Mouse (Mus musculus): Measurements from ENCODE around the gene Scarf1. TPM values are rescaled to one million over a fixed set of nuclear protein-coding genes. Genes with fewer than 3 reads are reported as not detected.

Gene Scarf1
- total and polyA plus RNA-seq, 3 experiments: 0.15 to 0.28 TPM; not detected in 1

DNA sequence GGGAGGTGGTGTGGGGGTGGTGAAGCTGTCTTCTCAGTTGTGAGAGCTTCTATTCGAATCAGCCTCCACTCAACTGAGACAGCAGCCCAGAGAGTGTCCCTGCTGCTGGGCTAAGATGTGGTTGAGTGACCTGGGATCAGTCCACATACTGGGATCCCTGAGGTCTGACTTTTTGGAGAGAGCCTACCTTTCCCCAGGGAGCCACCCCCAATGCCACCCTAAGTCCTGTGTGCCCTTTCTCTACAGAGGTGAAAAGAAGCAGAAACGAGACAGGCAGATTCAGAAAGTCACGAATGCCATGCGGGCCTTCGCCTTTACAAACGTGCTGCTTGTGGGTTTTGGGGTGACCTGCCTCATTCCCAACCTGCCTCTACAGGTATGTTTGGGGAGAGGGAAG lies 54.8 kb downstream of the Scarf1 start:
- Histone ChIP-seq H3K79me2 (ENCODE audit: control insufficient read depth, insufficient read depth, low read length, poor library complexity) (no peaks in the 10 kb centered on the region), H3K27ac (ENCODE audit: control insufficient read depth, low read depth, low read length) (no peak overlapping the region), H3K4me1 (ENCODE audit: control insufficient read depth in 1 of 2, insufficient read depth in 2 of 2, low read length in 2 of 2) (peaks cover 10 to 35% of the 10 kb centered on the region in 2 experiments), H3K4me3 (ENCODE audit: control insufficient read depth in 1 of 2, insufficient read depth in 1 of 2, low read depth in 2 of 2, low read length in 2 of 2) (no peak overlapping the region), H3K36me3 (ENCODE audit: control insufficient read depth in 1 of 2, insufficient read depth in 2 of 2, low read length in 2 of 2) (peaks cover 0 to 26% of the 10 kb centered on the region in 2 experiments; a peak in 2 of 4 replicates), H3K27me3 (ENCODE audit: control insufficient read depth in 1 of 2, insufficient read depth in 2 of 2, low read length in 2 of 2) (no peaks in the 10 kb centered on the region), H3K9me3 (replicated peaks; ENCODE audit: insufficient read depth, low read length) (no peaks in the 10 kb centered on the region), H3K9ac (ENCODE audit: control insufficient read depth, low read depth, low read length, poor library complexity, severe bottlenecking) (no peak overlapping the region)
- no peak for DNase-seq (ENCODE audit: low read depth, low spot score)
- TF ChIP-seq E2F4 (IDR thresholded peaks at IDR 0.05; ENCODE audit: borderline replicate concordance, low read depth, low read length) (no peak), MEF2A (IDR thresholded peaks at IDR 0.05; ENCODE audit: extremely low read depth, insufficient replicate concordance, low read depth, low read length, poor library complexity, severe bottlenecking) (no peak)

DNA sequence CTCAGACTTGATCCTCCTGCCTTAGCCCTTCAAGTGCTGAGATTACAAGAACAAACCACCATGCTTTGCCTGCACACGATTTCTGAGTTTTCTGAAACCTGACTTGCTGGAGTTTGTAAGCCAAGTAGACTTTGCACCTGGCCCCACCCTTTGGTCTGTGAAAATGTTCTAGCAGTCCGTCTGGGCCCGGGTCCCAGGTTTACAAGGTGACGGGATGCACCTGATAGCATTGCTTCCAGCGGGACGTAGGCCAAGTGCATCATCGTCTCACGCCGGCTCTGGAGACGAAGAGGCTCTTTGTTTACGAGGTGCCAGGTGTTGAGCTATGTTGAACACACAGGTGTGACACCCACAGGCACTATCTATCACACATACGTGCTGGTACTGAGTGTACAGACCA lies 55.6 kb downstream of the Scarf1 start:
- peaks cover 0 to 26% of the 10 kb centered on the region in 2 experiments; a peak in 2 of 4 replicates for H3K36me3 ChIP-seq (ENCODE audit: control insufficient read depth in 1 of 2, insufficient read depth in 2 of 2, low read length in 2 of 2)
- no peak overlapping the region for H3K9ac ChIP-seq (ENCODE audit: control insufficient read depth, low read depth, low read length, poor library complexity, severe bottlenecking)
- H3K9me3 ChIP-seq (replicated peaks; ENCODE audit: insufficient read depth, low read length): no peaks in the 10 kb centered on the region
- H3K4me3 ChIP-seq (ENCODE audit: control insufficient read depth in 1 of 2, insufficient read depth in 1 of 2, low read depth in 2 of 2, low read length in 2 of 2): no peak overlapping the region
- no peak for TF ChIP-seq ZC3H11A (IDR thresholded peaks at IDR 0.05; ENCODE audit: low read depth, low read length)
- no peaks in the 10 kb centered on the region for H3K27me3 ChIP-seq (ENCODE audit: control insufficient read depth in 1 of 2, insufficient read depth in 2 of 2, low read length in 2 of 2)
- H3K4me1 ChIP-seq (ENCODE audit: control insufficient read depth in 1 of 2, insufficient read depth in 2 of 2, low read length in 2 of 2): peaks cover 10 to 36% of the 10 kb centered on the region in 2 experiments
- no peak for DNase-seq (ENCODE audit: low read depth, low spot score)
- H3K27ac ChIP-seq (ENCODE audit: control insufficient read depth, low read depth, low read length): no peak overlapping the region
- no peaks in the 10 kb centered on the region for H3K79me2 ChIP-seq (ENCODE audit: control insufficient read depth, insufficient read depth, low read length, poor library complexity)

DNA sequence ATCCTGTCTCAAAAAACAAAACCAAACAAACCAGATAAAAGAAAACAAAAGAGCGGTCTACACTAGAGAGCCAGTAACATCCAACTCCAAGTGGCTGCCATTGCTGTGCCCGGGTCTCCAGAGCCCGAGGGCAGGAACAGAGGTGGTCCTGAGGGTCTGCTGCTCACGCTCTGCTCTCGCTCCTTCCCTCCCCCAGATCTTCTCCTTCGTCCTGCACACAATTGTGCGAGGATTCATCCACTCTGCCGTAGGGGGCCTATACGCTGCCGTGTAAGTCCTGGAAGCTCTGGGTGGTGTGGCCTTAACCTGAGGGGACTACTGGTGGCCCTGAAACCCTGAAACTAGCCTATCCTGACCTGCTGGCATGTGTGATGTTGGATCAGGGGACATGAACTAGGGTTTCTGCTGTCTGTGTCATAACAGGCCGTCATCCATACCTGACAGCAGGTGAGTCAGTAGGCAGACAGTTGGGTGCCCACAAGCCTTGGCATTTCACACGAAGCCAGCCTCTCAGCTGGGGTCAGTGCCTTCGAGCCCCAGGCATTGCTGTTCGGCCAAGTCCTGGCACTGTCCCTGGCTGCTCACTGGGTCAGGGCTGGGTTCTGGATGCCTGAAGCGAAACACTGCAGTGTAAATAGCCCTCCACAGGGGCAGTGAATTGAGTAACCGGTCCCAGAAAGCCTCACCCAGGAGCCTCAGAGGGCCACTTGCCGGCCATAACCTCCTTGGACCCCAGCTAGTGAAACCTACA lies 57.2 kb downstream of the Scarf1 start:
- Histone ChIP-seq H3K4me3 (ENCODE audit: control insufficient read depth in 1 of 2, insufficient read depth in 1 of 2, low read depth in 2 of 2, low read length in 2 of 2) (no peak overlapping the region), H3K27me3 (ENCODE audit: control insufficient read depth in 1 of 2, insufficient read depth in 2 of 2, low read length in 2 of 2) (no peaks in the 10 kb centered on the region), H3K9me3 (replicated peaks; ENCODE audit: insufficient read depth, low read length) (no peaks in the 10 kb centered on the region), H3K36me3 (ENCODE audit: control insufficient read depth in 1 of 2, insufficient read depth in 2 of 2, low read length in 2 of 2) (peaks cover 0 to 26% of the 10 kb centered on the region in 2 experiments; a peak in 2 of 4 replicates), H3K4me1 (ENCODE audit: control insufficient read depth in 1 of 2, insufficient read depth in 2 of 2, low read length in 2 of 2) (peaks cover 10 to 34% of the 10 kb centered on the region in 2 experiments), H3K79me2 (ENCODE audit: control insufficient read depth, insufficient read depth, low read length, poor library complexity) (no peaks in the 10 kb centered on the region), H3K9ac (ENCODE audit: control insufficient read depth, low read depth, low read length, poor library complexity, severe bottlenecking) (no peak overlapping the region), H3K27ac (ENCODE audit: control insufficient read depth, low read depth, low read length) (no peak overlapping the region)
- DNase-seq (ENCODE audit: low read depth, low spot score): no peak
- TF ChIP-seq MAZ (IDR thresholded peaks at IDR 0.05; ENCODE audit: low read depth, low read length) (no peak), MYB (IDR thresholded peaks at IDR 0.05; ENCODE audit: low read depth, low read length) (no peak), RCOR1 (IDR thresholded peaks at IDR 0.05; ENCODE audit: low read depth, low read length) (no peak), ZMIZ1 (IDR thresholded peaks at IDR 0.05; ENCODE audit: low read depth, low read length) (no peak), CHD2 (IDR thresholded peaks at IDR 0.05; ENCODE audit: low read length) (no peak), POLR2A (IDR thresholded peaks at IDR 0.05; ENCODE audit: control insufficient read depth in 1 of 2, insufficient read depth in 1 of 2, low read depth in 1 of 2, low read length in 2 of 2, poor library complexity in 1 of 2) (no peak), NELFE (IDR thresholded peaks at IDR 0.05; ENCODE audit: low read depth, low read length) (no peak), CHD1 (IDR thresholded peaks at IDR 0.05; ENCODE audit: low read depth, low read length) (no peak), E2F4 (IDR thresholded peaks at IDR 0.05; ENCODE audit: borderline replicate concordance, low read depth, low read length) (no peak), TCF12 (IDR thresholded peaks at IDR 0.05; ENCODE audit: low read depth, low read length) (no peak), UBTF (IDR thresholded peaks at IDR 0.05; ENCODE audit: borderline replicate concordance, insufficient read depth, low read depth, low read length) (no peak), ETS1 (IDR thresholded peaks at IDR 0.05; ENCODE audit: low read depth, low read length) (no peak), ZC3H11A (IDR thresholded peaks at IDR 0.05; ENCODE audit: low read depth, low read length) (no peak), USF1 (IDR thresholded peaks at IDR 0.05; ENCODE audit: low read depth, low read length) (no peak), GABPA (IDR thresholded peaks at IDR 0.05; ENCODE audit: low read depth, low read length) (no peak), CTCF (IDR thresholded peaks at IDR 0.05 in 2 of 3, conservative IDR thresholded peaks at IDR 0.05 in 1 of 3; ENCODE audit: control insufficient read depth in 1 of 3, insufficient read depth in 1 of 3, low read depth in 2 of 3, low read length in 3 of 3, poor library complexity in 1 of 3, severe bottlenecking in 1 of 3) (no peak), ZKSCAN1 (IDR thresholded peaks at IDR 0.05; ENCODE audit: low read depth, low read length) (no peak), ELF1 (IDR thresholded peaks at IDR 0.05; ENCODE audit: low read depth, low read length) (no peak), MYC (IDR thresholded peaks at IDR 0.05; ENCODE audit: low read depth, low read length) (no peak)

Measured in MEL (cell line).